Mouse (Mus musculus) myocyte (in vitro differentiated cells): ENCODE data around the gene BC005624. TPM values are rescaled to one million over a fixed set of nuclear protein-coding genes. Genes with fewer than 3 reads are reported as not detected.

Experiments used
- H3K27me3 ChIP-seq: one replicate; pipeline ENCODE4 v1.6.1; 2011; ENCODE audit not compliant: control insufficient read depth, insufficient read depth, insufficient read length
- H3K36me3 ChIP-seq: one replicate; pipeline ENCODE4 v1.6.1; 2011; ENCODE audit not compliant: control insufficient read depth, insufficient read depth
- H3K4me2 ChIP-seq: one replicate; pipeline ENCODE4 v1.6.1; 2011; ENCODE audit warnings: low read depth, control low read depth
- H3K4me3 ChIP-seq: one replicate; pipeline ENCODE4 v1.5.1; 2011; ENCODE audit warnings: mild to moderate bottlenecking, control low read depth, moderate library complexity
- H3K79me2 ChIP-seq: one replicate; pipeline ENCODE4 v1.6.1; 2011; ENCODE audit not compliant: control insufficient read depth, insufficient read depth
- H3ac ChIP-seq: one replicate; pipeline ENCODE4 v1.6.1; 2011; ENCODE audit not compliant: control insufficient read depth, insufficient read length
- CEBPB ChIP-seq: IDR thresholded peaks from 2 replicates; pipeline ENCODE4 v1.6.1; 2011; ENCODE audit warnings: mild to moderate bottlenecking, moderate library complexity; ENCODE audit not compliant: poor library complexity, insufficient read depth, severe bottlenecking
- E2F4 ChIP-seq: IDR thresholded peaks from one replicate; pipeline ENCODE4 v1.6.1; 2011; ENCODE audit warnings: mild to moderate bottlenecking, control low read depth, moderate library complexity; ENCODE audit not compliant: insufficient read depth
- MAX ChIP-seq: IDR thresholded peaks from one replicate; pipeline ENCODE4 v1.6.1; 2011; ENCODE audit warnings: low read depth, mild to moderate bottlenecking, control low read depth
- MYOD1 ChIP-seq, 3 experiments: IDR thresholded peaks; one replicate each; pipeline ENCODE4 v1.6.1; 2011; ENCODE audit warnings: control low read depth in 2 of 3, low read depth in 2 of 3, mild to moderate bottlenecking in 2 of 3, moderate library complexity in 1 of 3; ENCODE audit not compliant: insufficient read length in 2 of 3, control insufficient read depth in 1 of 3
- MYOG ChIP-seq, 3 experiments: IDR thresholded peaks; one replicate each; pipeline ENCODE4 v1.6.1; 2011; ENCODE audit warnings: control low read depth in 2 of 3, low read depth in 2 of 3, mild to moderate bottlenecking in 2 of 3; ENCODE audit not compliant: insufficient read length in 2 of 3, control insufficient read depth in 1 of 3, insufficient read depth in 1 of 3
- POLR2A ChIP-seq: IDR thresholded peaks from one replicate; pipeline ENCODE4 v1.6.1; 2011; ENCODE audit warnings: low read depth, mild to moderate bottlenecking, control low read depth, moderate library complexity; ENCODE audit not compliant: insufficient read length
- POLR2AphosphoS2 ChIP-seq: IDR thresholded peaks from one replicate; pipeline ENCODE4 v1.6.1; 2011; ENCODE audit warnings: low read depth, control low read depth; ENCODE audit not compliant: insufficient read length
- REST ChIP-seq: IDR thresholded peaks from one replicate; pipeline ENCODE4 v1.6.1; 2011; ENCODE audit warnings: mild to moderate bottlenecking, control low read depth, moderate library complexity; ENCODE audit not compliant: insufficient read depth, insufficient read length
- SRF ChIP-seq: IDR thresholded peaks from one replicate; pipeline ENCODE4 v1.6.1; 2011; ENCODE audit warnings: low read depth; ENCODE audit not compliant: control insufficient read depth, insufficient read length
- TCF12 ChIP-seq: IDR thresholded peaks from one replicate; pipeline ENCODE4 v1.6.1; 2011; ENCODE audit warnings: mild to moderate bottlenecking, control low read depth; ENCODE audit not compliant: poor library complexity, insufficient read depth, severe bottlenecking
- TCF3 ChIP-seq: IDR thresholded peaks from one replicate; pipeline ENCODE4 v1.6.1; 2011; ENCODE audit warnings: low read depth, control low read depth; ENCODE audit not compliant: insufficient read length
- USF1 ChIP-seq: IDR thresholded peaks from one replicate; pipeline ENCODE4 v1.6.1; 2011; ENCODE audit warnings: low read depth, mild to moderate bottlenecking, control low read depth, moderate library complexity
- polyA plus RNA-seq: library from polyadenylated mRNA; unstranded; fragments of >200 nt; fragmentation: generic; extraction: Trizol; gene quantifications from one replicate; pipeline ENCODE4 v1.2.1, GENCODE M21; 2012; ENCODE audit warnings: missing spikeins

Gene BC005624
- polyA plus RNA-seq, 1 experiment, result 27.9 TPM

GRCm38 (mm10) chr2:31013371-31014120 lies 31.5 kb upstream of the BC005624 start:
- Histone ChIP-seq H3K27me3 (no peaks in the 10 kb centered on the region), H3ac (no peak overlapping the region), H3K4me3 (no peak overlapping the region), H3K36me3 (peaks cover 11% of the 10 kb centered on the region), H3K4me2 (peak overlapping the region; percentile 58), H3K79me2 (no peaks in the 10 kb centered on the region)
- TF ChIP-seq TCF12 (no peak), POLR2A (no peak), CEBPB (peak; percentile 56; the same call in 1 of the 2 replicates), USF1 (peak; percentile 68), MAX (no peak), MYOG (IDR thresholded peaks at IDR 0.05; ENCODE audit: control insufficient read depth in 1 of 3, insufficient read depth in 1 of 3, insufficient read length in 2 of 3, low read depth in 2 of 3) (peak in 1 of 3 experiments; percentile 26), SRF (no peak), POLR2AphosphoS2 (no peak), TCF3 (no peak), MYOD1 (IDR thresholded peaks at IDR 0.05; ENCODE audit: control insufficient read depth in 1 of 3, insufficient read length in 2 of 3, low read depth in 2 of 3) (peak in 2 of 3 experiments; percentile 24 to 48), E2F4 (no peak), REST (no peak)

- Histone ChIP-seq H3K4me3 (no peak overlapping the region), H3ac (no peak overlapping the region), H3K36me3 (peaks cover 11% of the 10 kb centered on the region), H3K4me2 (no peak overlapping the region), H3K79me2 (no peaks in the 10 kb centered on the region), H3K27me3 (no peaks in the 10 kb centered on the region)
- TF ChIP-seq TCF3 (no peak), USF1 (no peak), E2F4 (no peak)
Observed at GRCm38 (mm10) chr2:31007208-31007607, 25.2 kb upstream of the BC005624 start.

GRCm38 (mm10) chr2:31006434-31006833 lies 24.4 kb upstream of the BC005624 start:
- H3ac ChIP-seq, result no peak overlapping the region
- no peaks in the 10 kb centered on the region for H3K79me2 ChIP-seq
- no peaks in the 10 kb centered on the region for H3K27me3 ChIP-seq
- no peak overlapping the region for H3K4me2 ChIP-seq
- peaks cover 11% of the 10 kb centered on the region for H3K36me3 ChIP-seq
- H3K4me3 ChIP-seq, result no peak overlapping the region
- TF ChIP-seq TCF3 (no peak), E2F4 (no peak), SRF (no peak), TCF12 (peak; percentile 36), MYOD1 (IDR thresholded peaks at IDR 0.05; ENCODE audit: control insufficient read depth in 1 of 3, insufficient read length in 2 of 3, low read depth in 2 of 3) (peak in 2 of 3 experiments; percentile 64 to 66), POLR2AphosphoS2 (no peak), MYOG (IDR thresholded peaks at IDR 0.05; ENCODE audit: control insufficient read depth in 1 of 3, insufficient read depth in 1 of 3, insufficient read length in 2 of 3, low read depth in 2 of 3) (peak; percentile 6 to 93 (median 83))

- no peak overlapping the region for H3ac ChIP-seq
- no peaks in the 10 kb centered on the region for H3K27me3 ChIP-seq
- no peak overlapping the region for H3K4me3 ChIP-seq
- H3K4me2 ChIP-seq, result no peak overlapping the region
- no peak for TF ChIP-seq CEBPB
- no peak for TF ChIP-seq REST
- no peak for TF ChIP-seq TCF12
- TF ChIP-seq POLR2AphosphoS2, result no peak
- TF ChIP-seq USF1, result no peak
- no peak for TF ChIP-seq E2F4
- TF ChIP-seq MYOD1 (IDR thresholded peaks at IDR 0.05; ENCODE audit: control insufficient read depth in 1 of 3, insufficient read length in 2 of 3, low read depth in 2 of 3), result no peak
- TF ChIP-seq MYOG (IDR thresholded peaks at IDR 0.05; ENCODE audit: control insufficient read depth in 1 of 3, insufficient read depth in 1 of 3, insufficient read length in 2 of 3, low read depth in 2 of 3), result no peak
- TF ChIP-seq POLR2A, result no peak
- no peak for TF ChIP-seq SRF
- TF ChIP-seq TCF3, result no peak
- no peak for TF ChIP-seq MAX
- peaks cover 11% of the 10 kb centered on the region for H3K36me3 ChIP-seq
- no peaks in the 10 kb centered on the region for H3K79me2 ChIP-seq
Observed at GRCm38 (mm10) chr2:31005453-31005852, 23.5 kb upstream of the BC005624 start.

- Histone ChIP-seq H3K36me3 (no peaks in the 10 kb centered on the region), H3K4me2 (no peak overlapping the region), H3K27me3 (no peaks in the 10 kb centered on the region), H3K79me2 (no peaks in the 10 kb centered on the region), H3K4me3 (no peak overlapping the region), H3ac (no peak overlapping the region)
- no peak for TF ChIP-seq TCF3
Observed at GRCm38 (mm10) chr2:31002857-31003256, 20.9 kb upstream of the BC005624 start.
